Mouse (Mus musculus): Measurements from ENCODE around the gene Olfr648. TPM values are rescaled to one million over a fixed set of nuclear protein-coding genes. Genes with fewer than 3 reads are reported as not detected.
A peak's percentile ranks its signal among the peaks of the same experiment; 100 is the strongest.

Olfr648 gene
- total and polyA plus RNA-seq, 3 experiments, result 0.22 TPM; not detected in 2

DNA sequence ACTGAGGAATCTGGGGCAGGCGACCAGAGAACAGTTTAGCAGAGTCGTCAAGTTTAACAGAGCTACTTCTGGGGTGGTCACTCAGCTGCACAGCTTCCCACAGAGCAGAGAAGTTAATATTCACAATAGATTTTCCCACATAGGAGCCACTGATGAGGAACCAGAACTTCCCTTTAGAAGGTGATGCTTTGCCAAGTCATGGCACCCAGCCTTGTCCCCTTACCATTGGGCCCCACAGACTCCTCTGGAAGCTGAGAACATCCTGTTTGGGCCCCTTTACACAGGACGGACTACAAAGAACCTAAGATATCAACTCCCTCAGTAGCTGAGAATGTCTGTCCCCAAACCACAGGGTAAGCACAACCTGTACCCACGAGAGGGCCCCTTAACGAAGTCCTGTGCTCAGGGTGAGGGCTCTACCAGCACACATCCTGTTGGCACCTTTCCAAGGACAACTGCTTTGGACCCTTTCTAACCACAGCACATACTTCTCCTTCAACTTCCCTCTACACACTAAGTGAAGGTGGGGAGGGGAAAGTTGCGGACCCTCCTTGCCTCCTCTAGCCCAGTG, 13.5 kb downstream of the Olfr648 start:
- TF ChIP-seq CTCF (IDR thresholded peaks at IDR 0.05; ENCODE audit: low read depth, low read length) (no peak), POLR2AphosphoS5 (IDR thresholded peaks at IDR 0.05; ENCODE audit: insufficient replicate concordance, low read depth, low read length) (no peak), TAL1 (conservative IDR thresholded peaks at IDR 0.05; ENCODE audit: low read depth, low read length) (no peak), GATA2 (IDR thresholded peaks at IDR 0.05; ENCODE audit: borderline replicate concordance, low read depth, low read length) (no peak), GATA1 (IDR thresholded peaks at IDR 0.05; ENCODE audit: borderline replicate concordance, low read length) (no peak)
- no peak overlapping the region for H3K4me3 ChIP-seq (ENCODE audit: low read depth, low read length)
- DNase-seq (ENCODE audit: low spot score), result peak; percentile 2
- ATAC-seq (ENCODE audit: extremely low read depth, insufficient number of reproducible peaks, low FRiP score, poor library complexity, severe bottlenecking), result no peak
- no peaks in the 10 kb centered on the region for H3K4me1 ChIP-seq (ENCODE audit: insufficient read depth, low read depth, low read length)
- H3K9me3 ChIP-seq (replicated peaks), result no peaks in the 10 kb centered on the region
- no peaks in the 10 kb centered on the region for H3K36me3 ChIP-seq (replicated peaks)
- 0 out of 2 replicates have a peak, but pooled peaks cover 3% of the 10 kb centered on the region for H3K27me3 ChIP-seq (ENCODE audit: insufficient read depth, low read length)

DNA sequence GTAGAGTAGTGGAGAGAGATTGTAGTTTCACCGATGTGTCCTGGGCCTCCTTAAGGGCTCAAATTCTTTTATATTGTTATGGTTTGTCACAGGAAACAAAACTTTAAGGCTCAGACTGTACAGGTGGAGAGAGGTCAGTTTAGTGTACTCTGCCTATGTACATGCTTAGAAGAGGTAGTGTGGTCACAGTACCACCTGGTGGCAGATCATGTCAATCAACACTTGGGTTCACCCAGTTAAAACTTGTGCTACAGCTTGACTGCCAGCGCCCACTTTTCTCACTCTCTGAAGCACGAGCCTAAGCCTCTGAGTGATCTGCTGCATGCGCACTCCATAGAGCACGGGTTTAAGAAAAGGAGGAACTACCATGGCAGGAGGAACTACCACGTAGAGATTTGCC, 16.1 kb downstream of the Olfr648 start:
- ATAC-seq (ENCODE audit: extremely low read depth, insufficient number of reproducible peaks, low FRiP score, poor library complexity, severe bottlenecking) (no peak), DNase-seq (ENCODE audit: low spot score) (no peak)
- Histone ChIP-seq H3K27me3 (ENCODE audit: insufficient read depth, low read length) (0 out of 2 replicates have a peak, but pooled peaks cover 3% of the 10 kb centered on the region), H3K9me3 (replicated peaks) (no peaks in the 10 kb centered on the region), H3K4me3 (ENCODE audit: low read depth, low read length) (no peak overlapping the region), H3K4me1 (ENCODE audit: insufficient read depth, low read depth, low read length) (no peaks in the 10 kb centered on the region), H3K36me3 (replicated peaks) (no peaks in the 10 kb centered on the region)
- TF ChIP-seq POLR2AphosphoS5 (IDR thresholded peaks at IDR 0.05; ENCODE audit: insufficient replicate concordance, low read depth, low read length), result no peak
- TF ChIP-seq TAL1 (conservative IDR thresholded peaks at IDR 0.05; ENCODE audit: low read depth, low read length), result no peak

DNA sequence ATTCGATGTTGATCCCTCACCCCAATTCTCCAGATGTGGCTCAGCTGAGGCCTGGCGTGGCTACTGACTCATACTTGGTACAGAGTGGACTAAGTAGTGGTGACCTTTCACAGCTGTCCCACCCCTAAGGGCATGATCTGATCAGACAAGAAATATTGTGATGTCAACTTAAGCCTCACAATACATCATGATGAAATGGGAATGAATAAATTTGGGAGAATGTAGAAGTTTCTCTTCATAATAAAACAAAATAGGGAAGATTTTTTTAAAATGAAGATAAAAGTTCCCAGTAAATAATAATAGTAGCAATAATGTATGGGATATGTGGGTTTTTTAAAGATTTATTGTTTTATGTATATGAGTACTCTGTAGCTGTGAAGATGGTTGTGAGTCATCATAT, 32.7 kb downstream of the Olfr648 start, which contains the start of gene Ubqlnl:
Gene Ubqlnl, minus strand, starts transcription at position 101 of the 400 bp plus-strand sequence.
- ATAC-seq (ENCODE audit: extremely low read depth, insufficient number of reproducible peaks, low FRiP score, poor library complexity, severe bottlenecking), result no peak
- Histone ChIP-seq H3K9me3 (replicated peaks) (no peaks in the 10 kb centered on the region), H3K4me3 (ENCODE audit: low read depth, low read length) (no peak within 1 kb of the TSS), H3K27me3 (ENCODE audit: insufficient read depth, low read length) (no peaks in the 10 kb centered on the region; the same call in 1 of the 2 replicates), H3K36me3 (replicated peaks) (no peaks in the 10 kb centered on the region), H3K4me1 (ENCODE audit: insufficient read depth, low read depth, low read length) (no peaks in the 10 kb centered on the region)
- TF ChIP-seq POLR2AphosphoS5 (IDR thresholded peaks at IDR 0.05; ENCODE audit: insufficient replicate concordance, low read depth, low read length) (no peak), TAL1 (conservative IDR thresholded peaks at IDR 0.05; ENCODE audit: low read depth, low read length) (no peak), CTCF (IDR thresholded peaks at IDR 0.05; ENCODE audit: low read depth, low read length) (no peak), GATA1 (IDR thresholded peaks at IDR 0.05; ENCODE audit: borderline replicate concordance, low read length) (no peak), GATA2 (IDR thresholded peaks at IDR 0.05; ENCODE audit: borderline replicate concordance, low read depth, low read length) (no peak)
- no peak for DNase-seq (ENCODE audit: low spot score)

DNA sequence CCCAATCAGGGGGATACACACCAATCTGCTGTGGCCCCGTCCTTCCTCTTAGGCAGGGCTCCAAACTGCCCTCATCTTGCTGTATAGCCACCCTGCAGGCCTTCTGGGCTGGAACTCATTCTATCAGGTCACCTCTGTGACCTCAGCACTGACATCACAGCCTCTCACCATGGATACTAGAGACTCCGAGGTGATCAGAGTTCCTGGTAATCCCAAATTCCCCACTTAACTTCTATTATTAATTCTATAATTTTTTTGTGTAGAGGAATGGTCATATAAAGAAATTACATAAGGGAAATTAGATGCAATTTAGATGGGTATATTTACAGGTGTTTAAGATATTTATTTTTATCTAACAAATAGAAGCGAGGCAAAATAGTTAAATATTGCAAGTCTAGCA, 40.0 kb downstream of the Olfr648 start, which contains the start of gene Ubqln3:
Gene Ubqln3, minus strand, starts transcription at position 101 of the 400 bp plus-strand sequence.
- Histone ChIP-seq H3K4me3 (ENCODE audit: low read depth, low read length) (no peak within 1 kb of the TSS), H3K36me3 (replicated peaks) (no peaks in the 10 kb centered on the region), H3K4me1 (ENCODE audit: insufficient read depth, low read depth, low read length) (no peaks in the 10 kb centered on the region), H3K27me3 (ENCODE audit: insufficient read depth, low read length) (no peaks in the 10 kb centered on the region; the same call in 1 of the 2 replicates), H3K9me3 (replicated peaks) (no peaks in the 10 kb centered on the region)
- ATAC-seq (ENCODE audit: extremely low read depth, insufficient number of reproducible peaks, low FRiP score, poor library complexity, severe bottlenecking) (no peak), DNase-seq (ENCODE audit: low spot score) (no peak)
- no peak for TF ChIP-seq CTCF (IDR thresholded peaks at IDR 0.05; ENCODE audit: low read depth, low read length)
- TF ChIP-seq POLR2AphosphoS5 (IDR thresholded peaks at IDR 0.05; ENCODE audit: insufficient replicate concordance, low read depth, low read length), result no peak
- no peak for TF ChIP-seq TAL1 (conservative IDR thresholded peaks at IDR 0.05; ENCODE audit: low read depth, low read length)
- no peak for TF ChIP-seq GATA1 (IDR thresholded peaks at IDR 0.05; ENCODE audit: borderline replicate concordance, low read length)
- no peak for TF ChIP-seq GATA2 (IDR thresholded peaks at IDR 0.05; ENCODE audit: borderline replicate concordance, low read depth, low read length)

DNA sequence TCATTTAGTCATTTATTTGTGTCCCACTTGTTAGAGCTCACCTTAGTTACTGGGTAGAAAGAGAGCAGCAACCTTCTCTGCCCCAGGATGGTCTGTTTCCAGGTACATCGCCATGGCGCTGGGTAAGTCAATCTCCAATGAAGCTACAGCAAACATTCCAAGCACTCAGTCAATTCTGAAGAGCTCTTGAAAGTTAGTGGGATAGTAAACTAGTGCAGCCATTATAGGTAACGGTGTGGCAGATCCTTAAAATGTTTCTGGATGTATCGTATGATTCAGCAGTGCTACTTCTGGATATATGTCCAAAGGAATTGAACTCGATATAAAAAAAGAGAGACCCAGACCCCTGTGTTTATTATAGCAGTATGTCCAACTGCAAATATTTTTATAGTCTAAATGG, 45.9 kb downstream of the Olfr648 start, which contains the start of gene Olfr643:
Gene Olfr643, minus strand, starts transcription at position 101 of the 400 bp plus-strand sequence.
- H3K9me3 ChIP-seq (replicated peaks), result no peaks in the 10 kb centered on the region
- H3K4me1 ChIP-seq (ENCODE audit: insufficient read depth, low read depth, low read length), result no peaks in the 10 kb centered on the region
- DNase-seq (ENCODE audit: low spot score) (no peak), ATAC-seq (ENCODE audit: extremely low read depth, insufficient number of reproducible peaks, low FRiP score, poor library complexity, severe bottlenecking) (no peak)
- no peaks in the 10 kb centered on the region for H3K27me3 ChIP-seq (ENCODE audit: insufficient read depth, low read length)
- TF ChIP-seq POLR2AphosphoS5 (IDR thresholded peaks at IDR 0.05; ENCODE audit: insufficient replicate concordance, low read depth, low read length), result no peak
- no peaks in the 10 kb centered on the region for H3K36me3 ChIP-seq (replicated peaks)
- H3K4me3 ChIP-seq (ENCODE audit: low read depth, low read length), result no peak within 1 kb of the TSS

DNA sequence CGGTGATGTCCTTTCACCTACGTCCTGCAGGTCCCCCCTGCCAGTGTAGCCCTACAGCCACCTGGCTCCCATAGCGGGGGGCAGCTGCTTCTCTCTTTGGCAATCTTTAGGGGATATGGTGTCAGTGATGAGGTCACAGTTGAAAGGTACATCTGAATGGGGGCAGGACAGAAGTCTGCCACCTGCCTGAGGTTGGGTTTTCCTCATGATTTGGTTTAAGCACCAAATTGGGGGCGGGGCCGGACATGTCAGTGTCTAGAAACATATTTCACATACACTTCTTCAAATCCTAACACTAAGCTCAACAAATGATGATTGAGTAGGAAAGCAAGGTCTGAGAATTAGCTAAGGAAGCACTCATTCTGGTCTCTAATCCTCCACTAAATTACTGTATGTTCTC, 53.5 kb downstream of the Olfr648 start, which contains the start of gene Ubqln5:
Gene Ubqln5, minus strand, starts transcription at position 101 of the 400 bp plus-strand sequence.
- ATAC-seq (ENCODE audit: extremely low read depth, insufficient number of reproducible peaks, low FRiP score, poor library complexity, severe bottlenecking) (no peak), DNase-seq (ENCODE audit: low spot score) (no peak)
- Histone ChIP-seq H3K27me3 (ENCODE audit: insufficient read depth, low read length) (no peaks in the 10 kb centered on the region; the same call in 1 of the 2 replicates), H3K4me1 (ENCODE audit: insufficient read depth, low read depth, low read length) (no peaks in the 10 kb centered on the region), H3K36me3 (replicated peaks) (no peaks in the 10 kb centered on the region), H3K4me3 (ENCODE audit: low read depth, low read length) (no peak within 1 kb of the TSS), H3K9me3 (replicated peaks) (no peaks in the 10 kb centered on the region)
- no peak for TF ChIP-seq GATA1 (IDR thresholded peaks at IDR 0.05; ENCODE audit: borderline replicate concordance, low read length)
- TF ChIP-seq GATA2 (IDR thresholded peaks at IDR 0.05; ENCODE audit: borderline replicate concordance, low read depth, low read length), result no peak
- no peak for TF ChIP-seq TAL1 (conservative IDR thresholded peaks at IDR 0.05; ENCODE audit: low read depth, low read length)
- TF ChIP-seq CTCF (IDR thresholded peaks at IDR 0.05; ENCODE audit: low read depth, low read length), result no peak
- TF ChIP-seq POLR2AphosphoS5 (IDR thresholded peaks at IDR 0.05; ENCODE audit: insufficient replicate concordance, low read depth, low read length), result no peak

Other genes starting within 250 kb of the Olfr648 start
Only the 20 nearest of the 26 such genes appear.
- gene Olfr639, start 166.1 kb downstream of the Olfr648 start, total RNA-seq (2014; fragmentation: Nextera tagmentation), result not detected in 2 replicates
- gene Olfr639, start 166.1 kb downstream of the Olfr648 start, total RNA-seq (2017), result 0.17 and 0.22 TPM in 2 replicates
- gene Olfr639, start 166.1 kb downstream of the Olfr648 start, polyA plus RNA-seq (2012), result not detected in 2 replicates
- not detected in 2 replicates for gene Olfr640, start 157.8 kb downstream of the Olfr648 start, total RNA-seq (2014; fragmentation: Nextera tagmentation)
- 0.11 and 0.17 TPM in 2 replicates for gene Olfr640, start 157.8 kb downstream of the Olfr648 start, total RNA-seq (2017)
- not detected in 2 replicates for gene Olfr640, start 157.8 kb downstream of the Olfr648 start, polyA plus RNA-seq (2012)
- gene Olfr641, start 147.9 kb downstream of the Olfr648 start, total RNA-seq (2014; fragmentation: Nextera tagmentation), result not detected in 2 replicates
- 0.12 TPM in 1 of 2 replicates, not detected in the other for gene Olfr641, start 147.9 kb downstream of the Olfr648 start, total RNA-seq (2017)
- gene Olfr641, start 147.9 kb downstream of the Olfr648 start, polyA plus RNA-seq (2012), result not detected in 2 replicates
- not detected in 2 replicates for gene Olfr642, start 130.7 kb downstream of the Olfr648 start, total RNA-seq (2014; fragmentation: Nextera tagmentation)
- 0.11 and 0.12 TPM in 2 replicates for gene Olfr642, start 130.7 kb downstream of the Olfr648 start, total RNA-seq (2017)
- gene Olfr642, start 130.7 kb downstream of the Olfr648 start, polyA plus RNA-seq (2012), result not detected in 2 replicates
- gene 4930516K23Rik, start 121.9 kb downstream of the Olfr648 start, total RNA-seq (2014; fragmentation: Nextera tagmentation), result not detected in 2 replicates
- 0.05 and 0.23 TPM in 2 replicates for gene 4930516K23Rik, start 121.9 kb downstream of the Olfr648 start, total RNA-seq (2017)
- not detected in 2 replicates for gene 4930516K23Rik, start 121.9 kb downstream of the Olfr648 start, polyA plus RNA-seq (2012)
- gene Olfr644, start 111.5 kb downstream of the Olfr648 start, total RNA-seq (2014; fragmentation: Nextera tagmentation), result not detected in 2 replicates
- 0.17 and 0.76 TPM in 2 replicates for gene Olfr644, start 111.5 kb downstream of the Olfr648 start, total RNA-seq (2017)
- not detected in 2 replicates for gene Olfr644, start 111.5 kb downstream of the Olfr648 start, polyA plus RNA-seq (2012)
- gene Olfr645, start 97.9 kb downstream of the Olfr648 start, total RNA-seq (2014; fragmentation: Nextera tagmentation), result not detected in 2 replicates
- 0.05 and 0.12 TPM in 2 replicates for gene Olfr645, start 97.9 kb downstream of the Olfr648 start, total RNA-seq (2017)
- gene Olfr645, start 97.9 kb downstream of the Olfr648 start, polyA plus RNA-seq (2012), result not detected in 2 replicates
- gene Olfr646, start 78.5 kb downstream of the Olfr648 start, total RNA-seq (2014; fragmentation: Nextera tagmentation), result not detected in 2 replicates
- 0.06 and 0.33 TPM in 2 replicates for gene Olfr646, start 78.5 kb downstream of the Olfr648 start, total RNA-seq (2017)
- not detected in 2 replicates for gene Olfr646, start 78.5 kb downstream of the Olfr648 start, polyA plus RNA-seq (2012)
- gene Ubqln5, start 53.6 kb downstream of the Olfr648 start, total RNA-seq (2014; fragmentation: Nextera tagmentation), result not detected in 2 replicates
- not detected in 2 replicates for gene Ubqln5, start 53.6 kb downstream of the Olfr648 start, total RNA-seq (2017)
- not detected in 2 replicates for gene Ubqln5, start 53.6 kb downstream of the Olfr648 start, polyA plus RNA-seq (2012)
- gene Olfr643, start 46.0 kb downstream of the Olfr648 start, total RNA-seq (2014; fragmentation: Nextera tagmentation), result not detected in 2 replicates
- gene Olfr643, start 46.0 kb downstream of the Olfr648 start, total RNA-seq (2017), result not detected in 2 replicates
- not detected in 2 replicates for gene Olfr643, start 46.0 kb downstream of the Olfr648 start, polyA plus RNA-seq (2012)
- gene Ubqln3, start 40.1 kb downstream of the Olfr648 start, total RNA-seq (2014; fragmentation: Nextera tagmentation), result not detected in 2 replicates
- gene Ubqln3, start 40.1 kb downstream of the Olfr648 start, total RNA-seq (2017), result 0.22 TPM in 1 of 2 replicates, not detected in the other
- not detected in 2 replicates for gene Ubqln3, start 40.1 kb downstream of the Olfr648 start, polyA plus RNA-seq (2012)
- gene Ubqlnl, start 32.8 kb downstream of the Olfr648 start, total RNA-seq (2014; fragmentation: Nextera tagmentation), result not detected in 2 replicates
- 0.06 TPM in 1 of 2 replicates, not detected in the other for gene Ubqlnl, start 32.8 kb downstream of the Olfr648 start, total RNA-seq (2017)
- not detected in 2 replicates for gene Ubqlnl, start 32.8 kb downstream of the Olfr648 start, polyA plus RNA-seq (2012)
- gene Olfm5, start 18.6 kb downstream of the Olfr648 start, total RNA-seq (2014; fragmentation: Nextera tagmentation), result not detected in 2 replicates
- 0.16 TPM in 1 of 2 replicates, not detected in the other for gene Olfm5, start 18.6 kb downstream of the Olfr648 start, total RNA-seq (2017)
- gene Olfm5, start 18.6 kb downstream of the Olfr648 start, polyA plus RNA-seq (2012), result not detected in 2 replicates
- not detected in 2 replicates for gene Olfr649, start 12.6 kb upstream of the Olfr648 start, total RNA-seq (2014; fragmentation: Nextera tagmentation)
- 0.22 TPM in 1 of 2 replicates, not detected in the other for gene Olfr649, start 12.6 kb upstream of the Olfr648 start, total RNA-seq (2017)
- gene Olfr649, start 12.6 kb upstream of the Olfr648 start, polyA plus RNA-seq (2012), result not detected in 2 replicates
- 0.23 TPM in 1 of 2 replicates, not detected in the other for gene Trim6, start 35.4 kb upstream of the Olfr648 start, total RNA-seq (2014; fragmentation: Nextera tagmentation)
- gene Trim6, start 35.4 kb upstream of the Olfr648 start, total RNA-seq (2017), result 0.05 TPM in 1 of 2 replicates, not detected in the other
- gene Trim6, start 35.4 kb upstream of the Olfr648 start, polyA plus RNA-seq (2012), result not detected in 2 replicates
- gene Trim34a, start 61.1 kb upstream of the Olfr648 start, total RNA-seq (2014; fragmentation: Nextera tagmentation), result 1.7 and 4.9 TPM in 2 replicates
- gene Trim34a, start 61.1 kb upstream of the Olfr648 start, total RNA-seq (2017), result 6.9 and 8.6 TPM in 2 replicates
- gene Trim34a, start 61.1 kb upstream of the Olfr648 start, polyA plus RNA-seq (2012), result 0.22 and 0.25 TPM in 2 replicates
- gene Trim5, start 104.7 kb upstream of the Olfr648 start, total RNA-seq (2014; fragmentation: Nextera tagmentation), result not detected in 2 replicates
- 0.33 and 0.35 TPM in 2 replicates for gene Trim5, start 104.7 kb upstream of the Olfr648 start, total RNA-seq (2017)
- gene Trim5, start 104.7 kb upstream of the Olfr648 start, polyA plus RNA-seq (2012), result not detected in 2 replicates
- gene Trim12a, start 132.1 kb upstream of the Olfr648 start, total RNA-seq (2014; fragmentation: Nextera tagmentation), result 0.30 and 3.8 TPM in 2 replicates
- not detected in 2 replicates for gene Trim12a, start 132.1 kb upstream of the Olfr648 start, total RNA-seq (2017)
- gene Trim12a, start 132.1 kb upstream of the Olfr648 start, polyA plus RNA-seq (2012), result not detected in 2 replicates
- 10.8 and 11.2 TPM in 2 replicates for gene Trim34b, start 146.1 kb upstream of the Olfr648 start, total RNA-seq (2014; fragmentation: Nextera tagmentation)
- gene Trim34b, start 146.1 kb upstream of the Olfr648 start, total RNA-seq (2017), result 6.8 and 7.6 TPM in 2 replicates
- 0.14 and 0.34 TPM in 2 replicates for gene Trim34b, start 146.1 kb upstream of the Olfr648 start, polyA plus RNA-seq (2012)
- 20.3 and 20.5 TPM in 2 replicates for gene Trim12c, start 170.0 kb upstream of the Olfr648 start, total RNA-seq (2014; fragmentation: Nextera tagmentation)
- gene Trim12c, start 170.0 kb upstream of the Olfr648 start, total RNA-seq (2017), result 45.8 and 61.2 TPM in 2 replicates
- 0.68 and 1.3 TPM in 2 replicates for gene Trim12c, start 170.0 kb upstream of the Olfr648 start, polyA plus RNA-seq (2012)

Data from G1E (cell line).